Mouse (Mus musculus) embryo, embryonic 10.5 days (tissue): ENCODE data around the gene 9130213A22Rik.
"Not testable (repeated sequence)": the region's sequence is repeated elsewhere in the genome, so short reads cannot be mapped to it uniquely, and the experiment has no call there.

Source experiments
- DNase-seq: peaks from one replicate; pipeline ENCODE4 v3.0.0-alpha.2; 2015; ENCODE audit warnings: low spot score

The 9130213A22Rik gene

DNA sequence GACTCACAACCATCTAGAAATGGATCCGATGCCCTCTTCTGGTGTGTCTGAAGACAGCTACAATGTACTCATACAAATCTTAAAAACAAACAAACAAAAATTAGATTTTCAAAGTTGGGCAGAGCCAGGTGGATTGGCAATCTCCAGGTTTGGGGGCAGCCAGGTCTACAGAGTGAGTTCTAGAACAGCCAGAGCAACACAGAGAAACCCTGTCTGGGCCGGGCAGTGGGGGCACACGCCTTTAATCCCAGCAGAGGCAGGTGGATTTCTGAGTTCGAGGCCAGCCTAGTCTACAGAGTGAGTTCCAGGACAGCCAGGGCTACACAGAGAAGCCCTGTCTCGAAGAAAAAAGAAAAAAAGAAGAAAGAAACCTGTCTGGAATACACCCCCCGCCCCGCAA is 28.5 kb downstream of the 9130213A22Rik start:
- not testable (repeated sequence) for DNase-seq

DNA sequence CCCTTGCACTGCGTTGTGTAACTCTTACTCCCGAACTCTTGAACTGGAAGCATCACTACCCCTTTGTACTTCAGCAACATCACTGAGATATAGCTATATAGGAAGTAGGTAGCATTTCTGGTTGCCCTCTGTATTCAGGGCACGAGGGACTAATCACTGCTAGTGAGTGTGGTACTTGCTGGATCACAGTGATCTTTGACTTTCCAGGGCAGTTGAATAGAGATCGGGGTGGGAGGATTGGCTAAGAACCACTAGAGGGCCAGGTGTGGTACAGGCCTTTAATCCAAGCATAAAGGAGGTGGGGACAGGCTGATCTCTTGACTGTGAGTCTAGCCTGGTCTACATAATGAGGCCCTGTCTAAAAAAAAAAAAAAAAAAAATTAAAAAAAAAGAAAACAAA is 29.5 kb downstream of the 9130213A22Rik start:
- DNase-seq, result no peak

DNA sequence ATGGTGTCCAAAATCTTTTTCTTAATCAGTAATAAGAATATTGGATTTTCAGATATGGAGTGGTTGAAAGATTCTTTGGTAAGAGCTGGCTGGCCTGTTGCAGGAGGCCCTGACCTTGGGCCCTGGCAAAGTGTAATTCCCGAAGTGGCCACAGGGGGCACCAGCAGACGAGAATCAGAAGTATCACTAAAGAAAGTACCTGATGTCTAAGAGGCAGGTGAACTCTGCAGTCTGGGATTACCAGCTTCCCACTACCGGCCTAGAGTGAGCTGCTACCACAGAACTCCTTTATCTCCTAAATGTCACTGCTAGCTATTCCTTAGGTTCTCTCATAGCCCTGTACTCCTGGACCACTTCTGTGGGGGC is 30.0 kb downstream of the 9130213A22Rik start:
- DNase-seq, result peak; percentile 86

DNA sequence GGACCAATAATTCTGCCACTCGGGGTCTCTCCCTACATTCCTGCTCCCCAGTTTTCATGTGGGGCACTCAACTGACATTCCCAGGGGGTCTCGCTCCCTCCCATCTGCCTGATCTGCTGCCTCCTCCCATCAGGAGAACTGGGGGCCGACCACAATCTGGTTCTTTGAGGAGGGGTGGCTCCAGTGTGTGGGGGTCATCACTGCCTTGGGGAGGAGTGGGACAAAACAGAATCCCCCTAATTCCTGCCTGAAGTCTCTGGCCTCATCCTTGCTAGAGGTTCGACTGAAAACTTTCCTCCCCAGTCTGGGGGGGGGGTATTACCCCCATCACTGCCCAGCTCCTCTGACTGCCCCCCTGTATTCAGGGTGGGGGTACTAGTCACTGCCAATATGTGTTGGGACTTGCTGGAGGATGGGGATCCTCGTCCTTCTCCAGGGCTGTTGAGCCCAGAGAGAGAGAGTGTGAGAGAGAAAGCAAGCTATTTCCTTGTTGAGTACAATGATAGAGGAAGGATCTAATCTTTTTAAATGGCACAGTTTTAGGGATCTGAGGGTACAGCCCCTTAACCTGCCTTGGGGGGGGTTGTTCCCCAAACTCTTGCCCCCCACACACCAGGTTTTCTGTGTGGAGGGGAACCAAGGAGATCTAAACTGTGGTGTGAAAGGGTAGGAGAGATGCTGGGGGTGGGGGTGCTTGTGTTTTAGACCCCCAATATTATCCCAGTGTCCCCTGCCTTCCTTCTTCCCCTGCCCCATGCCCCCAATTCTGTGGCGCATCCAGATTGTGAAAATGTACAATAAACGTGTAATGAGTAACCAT is 30.6 kb downstream of the 9130213A22Rik start:
- DNase-seq, result no peak

DNA sequence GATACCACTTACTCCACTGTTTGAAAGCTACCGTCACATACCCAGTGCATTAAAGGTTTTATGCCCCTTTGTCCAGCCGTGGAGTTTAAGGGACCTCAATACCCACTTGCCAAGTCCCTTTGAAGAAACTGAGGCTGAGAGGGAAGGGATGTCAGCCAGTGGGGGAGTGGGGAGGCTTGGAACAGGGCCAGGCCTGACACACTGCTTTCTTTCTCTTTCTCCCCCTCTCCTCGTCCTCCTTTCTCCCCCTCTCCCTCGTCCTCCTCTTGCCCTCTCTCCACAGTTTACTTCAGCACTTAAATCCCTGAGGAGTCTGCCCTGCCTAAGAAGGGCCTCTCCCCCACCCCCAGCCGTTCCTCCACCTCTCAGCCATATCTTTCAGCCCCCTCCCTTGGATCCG is 32.0 kb downstream of the 9130213A22Rik start:
- DNase-seq, result no peak

DNA sequence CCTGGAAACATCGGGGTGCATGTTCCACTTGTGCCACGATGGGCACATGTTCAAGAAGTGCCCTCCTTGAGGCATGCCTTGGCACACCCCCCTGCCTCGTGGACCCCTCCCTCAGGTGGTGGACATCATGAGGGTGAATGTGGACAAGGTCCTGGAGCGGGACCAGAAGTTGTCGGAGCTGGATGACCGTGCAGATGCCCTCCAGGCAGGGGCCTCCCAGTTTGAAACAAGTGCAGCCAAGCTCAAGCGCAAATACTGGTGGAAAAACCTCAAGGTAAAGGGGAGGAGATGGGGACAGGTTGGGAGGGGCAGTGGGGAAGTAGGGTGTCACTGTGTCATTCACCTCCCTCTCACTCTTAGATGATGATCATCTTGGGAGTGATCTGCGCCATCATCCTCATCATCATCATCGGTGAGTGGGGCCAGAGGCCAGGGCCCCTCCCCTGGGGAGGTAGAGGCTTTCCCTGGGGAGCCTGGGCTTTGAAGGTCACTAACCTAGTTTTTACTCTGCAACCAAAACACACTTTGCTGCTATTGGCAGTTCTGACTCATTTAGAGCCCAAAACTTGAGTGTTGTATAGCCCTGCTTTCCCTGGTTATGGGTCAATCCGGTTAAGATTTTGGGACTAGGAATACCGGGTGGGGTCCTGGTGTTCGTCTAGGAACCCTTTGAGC is 32.6 kb downstream of the 9130213A22Rik start:
- DNase-seq, result no peak

DNA sequence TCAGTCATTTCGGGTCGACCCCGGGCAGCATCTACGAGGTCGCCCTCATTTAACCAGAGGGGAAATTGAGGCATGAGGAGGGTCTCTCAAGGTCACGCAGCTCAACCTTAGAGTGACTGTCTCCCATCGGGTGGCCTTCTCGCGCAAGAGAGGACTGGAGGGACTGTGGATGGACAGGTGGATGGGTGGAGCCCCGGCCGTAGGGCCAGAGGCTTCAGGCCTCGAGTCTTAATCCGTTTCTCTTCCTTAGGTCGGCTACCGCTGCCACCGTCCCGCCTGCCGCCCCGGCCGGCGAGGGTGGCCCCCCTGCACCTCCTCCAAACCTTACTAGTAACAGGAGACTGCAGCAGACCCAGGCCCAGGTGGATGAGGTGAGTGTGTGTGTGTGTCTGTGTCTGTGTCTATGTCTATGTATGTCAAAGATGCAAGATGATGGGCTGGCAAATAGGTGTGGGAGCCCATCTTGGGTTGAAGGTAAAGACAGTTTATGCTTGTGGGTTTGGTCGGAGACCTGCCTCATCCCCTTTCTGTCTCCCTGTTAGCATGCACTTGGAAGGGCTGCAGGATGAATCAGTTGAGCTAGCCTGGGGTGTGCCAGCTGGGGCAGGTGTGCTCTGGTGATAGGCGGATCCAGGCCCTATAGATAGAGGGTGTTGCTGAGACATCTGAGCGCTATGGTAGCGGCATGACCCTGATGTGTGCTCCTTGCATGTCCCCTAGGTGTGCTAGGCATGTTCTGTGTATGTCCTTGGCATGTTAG is 33.4 kb downstream of the 9130213A22Rik start:
- DNase-seq, result no peak

DNA sequence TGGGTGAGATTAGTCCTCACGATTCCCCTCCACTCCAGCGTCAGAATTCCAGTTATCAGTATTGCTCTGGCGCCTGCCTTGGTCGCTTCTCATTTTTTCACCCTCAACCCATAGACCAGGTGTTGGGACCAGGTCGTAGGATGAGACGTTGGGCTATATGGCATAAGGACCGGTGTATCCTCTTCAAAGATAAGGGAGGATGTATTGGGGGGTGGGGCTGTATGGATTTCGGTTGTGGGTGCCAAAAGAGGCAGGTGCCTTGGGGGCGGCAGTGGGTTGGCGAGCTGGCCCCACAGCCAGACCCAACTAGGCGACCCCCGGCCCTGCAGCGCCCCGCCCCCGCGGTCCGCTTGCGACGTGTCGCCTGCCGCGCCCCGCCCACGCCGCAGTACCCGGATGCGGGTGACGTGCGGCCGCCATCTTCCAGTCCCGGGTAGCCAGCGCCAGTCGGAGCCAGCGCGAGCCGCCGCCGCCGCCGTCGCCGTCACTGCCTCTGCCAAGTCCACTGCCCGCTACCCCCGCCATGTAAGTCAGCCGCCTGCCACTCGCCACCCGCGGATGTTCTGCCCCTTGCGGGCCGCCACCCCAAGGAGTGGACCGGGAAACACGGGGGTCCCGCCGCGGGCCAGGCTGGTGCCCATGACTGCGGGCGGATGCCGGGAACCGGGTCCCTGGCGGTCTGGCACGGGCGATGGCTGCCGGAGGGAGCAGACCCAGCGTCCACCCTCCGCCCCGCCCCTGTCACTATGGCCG is 34.1 kb downstream of the 9130213A22Rik start, which contains the start of gene Vamp2:
Vamp2 (plus strand) TSS at position 388 of the 753 bp plus-strand sequence.
- DNase-seq, result peak; percentile 94

DNA sequence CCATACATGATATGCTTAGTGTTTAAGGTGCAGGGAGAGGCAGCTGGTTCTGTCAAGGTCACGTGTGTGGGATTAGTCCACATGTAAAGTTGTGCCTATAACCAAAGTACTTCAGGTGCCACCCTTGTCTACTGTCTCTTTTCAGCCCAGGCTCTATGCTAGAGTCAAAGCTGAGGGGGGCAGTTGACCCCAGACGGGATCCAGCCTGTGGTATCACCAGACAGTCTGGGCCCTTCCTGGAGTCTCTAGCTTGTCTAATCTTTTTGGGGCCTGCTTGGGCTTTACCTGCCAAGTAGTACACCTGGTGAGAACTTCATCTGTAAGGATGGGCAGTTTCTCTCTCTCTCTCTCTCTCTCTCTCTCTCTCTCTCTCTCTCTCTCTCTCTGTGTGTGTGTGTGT is 34.8 kb downstream of the 9130213A22Rik start:
- no peak for DNase-seq

DNA sequence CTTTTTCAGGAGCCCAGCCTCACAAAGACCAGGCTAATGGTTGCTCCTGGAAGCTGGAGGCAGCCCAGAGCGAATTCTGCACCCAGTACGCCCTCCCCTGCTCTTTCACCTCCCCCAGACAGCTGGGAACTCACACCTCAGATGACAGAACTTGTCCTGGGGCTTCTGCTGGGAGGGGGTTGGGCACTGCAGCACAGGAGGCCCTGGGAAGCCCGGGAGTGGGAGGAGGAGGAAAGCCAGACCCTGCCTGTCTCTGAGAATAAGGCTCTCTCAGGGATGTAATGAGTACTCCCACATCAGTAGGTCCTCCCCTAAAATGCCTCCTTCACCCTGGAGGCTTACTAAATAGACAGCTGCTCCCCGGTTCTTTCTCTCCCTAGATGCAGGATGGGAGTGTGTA is 35.3 kb downstream of the 9130213A22Rik start:
- DNase-seq, result no peak

DNA sequence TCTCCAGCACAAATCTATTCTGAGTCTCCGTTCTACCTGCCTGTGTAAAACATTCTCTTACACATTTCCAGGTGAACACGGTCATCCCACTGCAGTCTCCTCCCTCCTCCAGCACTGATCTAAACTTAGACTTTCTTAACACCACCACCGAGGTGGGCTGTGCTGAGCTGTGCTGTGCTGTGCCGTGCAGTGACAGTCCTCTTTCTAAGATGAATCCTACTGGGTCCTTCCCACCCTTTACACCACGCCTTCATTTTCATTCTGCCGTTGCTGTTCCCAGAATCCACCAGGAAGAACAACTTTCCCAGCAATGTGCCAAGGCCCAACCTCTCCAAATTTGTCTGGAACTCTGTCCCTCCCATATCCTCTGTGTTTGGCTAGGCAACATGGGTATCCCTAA is 36.0 kb downstream of the 9130213A22Rik start:
- no peak for DNase-seq

DNA sequence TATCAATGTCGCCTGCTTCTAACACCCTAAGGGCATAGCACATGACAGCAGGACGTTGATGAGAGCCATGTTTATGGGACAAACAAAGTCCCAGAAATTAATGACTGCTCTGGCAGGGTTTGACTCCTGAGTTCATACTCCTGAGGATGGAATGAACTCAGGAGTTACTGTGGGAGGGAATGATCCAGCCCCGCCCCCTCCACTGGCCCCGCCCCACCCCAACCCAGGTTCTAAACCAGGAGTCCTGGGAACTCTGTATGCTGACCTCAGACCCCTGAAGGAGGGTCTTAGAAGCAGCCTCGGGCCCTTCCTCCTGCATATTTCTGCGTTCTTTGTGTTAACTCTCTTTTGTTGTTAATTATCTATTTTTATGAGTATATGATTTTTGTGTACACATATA is 36.8 kb downstream of the 9130213A22Rik start:
- DNase-seq, result no peak

DNA sequence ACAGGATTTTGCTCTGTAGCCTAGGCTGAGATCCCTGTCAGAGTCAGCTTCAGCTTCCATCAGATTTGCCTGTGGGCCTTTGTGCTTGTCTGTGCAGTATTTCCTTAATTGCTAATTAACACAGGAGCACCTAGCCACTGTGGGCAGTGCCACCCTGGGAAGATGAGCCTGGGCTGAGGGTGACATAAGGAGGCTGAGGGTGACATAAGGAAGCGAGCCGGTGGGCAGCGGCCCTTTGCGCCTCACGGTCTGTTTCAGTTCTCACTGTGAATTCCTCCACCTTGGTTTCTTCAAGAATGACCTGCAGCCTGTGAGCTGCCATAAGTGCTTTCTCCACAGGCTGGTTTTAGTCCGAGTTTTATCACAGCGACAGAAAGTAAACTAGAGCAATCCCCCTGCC is 40.8 kb downstream of the 9130213A22Rik start:
- DNase-seq, result no peak

DNA sequence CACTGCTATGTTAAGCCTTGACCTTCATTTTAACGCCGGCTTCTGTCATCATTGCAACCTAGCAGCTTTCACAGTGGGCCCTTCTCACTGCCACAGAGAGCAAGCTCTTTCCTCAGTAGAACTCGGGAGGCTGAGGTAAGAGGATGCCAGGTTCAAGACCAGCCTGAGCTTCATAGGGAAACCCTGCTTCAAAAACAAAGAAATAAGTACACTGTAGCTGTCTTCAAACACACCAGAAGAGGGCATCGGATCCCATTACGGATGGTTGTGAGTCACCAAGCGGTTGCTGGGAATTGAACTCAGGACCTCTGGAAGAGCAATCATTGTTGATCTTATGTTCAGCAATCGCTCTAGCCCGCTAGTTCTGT is 41.5 kb downstream of the 9130213A22Rik start:
- no peak for DNase-seq

DNA sequence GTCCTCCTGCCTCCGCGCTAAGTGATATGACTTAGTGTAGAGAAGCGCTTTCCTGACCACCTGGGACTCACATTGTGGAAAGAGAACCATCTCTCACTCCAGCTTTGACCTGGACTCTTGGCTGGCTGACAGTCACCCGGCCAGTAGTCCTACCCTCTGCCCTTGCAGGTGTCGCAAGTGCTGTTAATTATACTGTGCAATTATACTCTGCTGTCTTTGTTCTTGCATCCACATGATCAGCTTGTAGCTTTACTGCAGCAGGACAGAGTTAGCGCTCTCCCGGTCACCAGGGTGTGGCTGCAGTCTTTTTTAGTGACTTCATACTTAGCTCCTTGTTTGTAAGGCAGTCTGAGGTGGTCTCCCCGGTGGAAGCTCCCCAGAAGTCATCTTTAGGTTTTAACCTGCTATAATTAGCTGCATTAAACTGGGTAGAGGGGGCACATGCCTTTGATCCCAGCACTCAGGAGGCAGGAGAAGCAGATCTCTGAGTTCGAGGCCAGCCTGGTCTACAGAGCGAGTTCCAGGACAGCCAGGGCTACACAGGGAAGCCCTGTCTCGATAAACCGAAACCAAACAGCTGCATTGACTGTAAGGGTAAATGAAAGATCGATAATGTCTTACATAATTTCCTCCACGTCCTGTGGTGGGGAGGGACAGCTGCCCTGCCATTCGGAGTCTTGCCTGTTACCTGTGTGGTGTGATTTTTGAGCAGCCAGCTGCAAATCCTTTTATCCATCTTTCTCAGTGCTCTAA is 42.1 kb downstream of the 9130213A22Rik start:
- no peak for DNase-seq

DNA sequence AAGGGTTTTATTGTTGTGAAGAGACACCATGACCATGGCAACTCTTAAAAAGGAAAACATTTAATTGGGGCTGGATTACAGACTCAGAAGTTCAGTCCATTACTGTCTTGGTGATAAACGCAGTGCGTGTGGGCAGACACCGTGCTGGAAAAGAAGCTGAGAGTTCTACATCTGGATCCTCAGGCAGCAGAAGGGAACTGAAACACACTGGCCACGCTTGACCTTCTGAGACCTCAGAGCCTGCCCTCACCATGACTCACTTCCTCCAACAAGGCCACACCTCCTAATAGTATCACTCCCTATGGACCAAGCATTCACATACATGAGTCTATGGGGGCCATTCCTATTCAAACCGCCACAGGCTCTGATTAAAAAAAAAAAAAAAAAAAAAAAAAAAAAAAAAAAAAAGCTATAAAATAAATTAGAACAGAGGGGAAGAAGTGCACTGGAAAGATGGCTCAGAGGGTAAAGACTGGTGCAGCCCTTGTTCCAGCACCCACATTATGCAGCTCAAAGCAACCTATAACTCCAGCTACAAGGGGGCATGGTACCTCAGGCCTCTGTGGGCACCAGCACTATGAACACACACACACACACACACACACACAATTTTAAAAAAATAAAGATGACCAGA is 43.5 kb downstream of the 9130213A22Rik start:
- peak; percentile 35 for DNase-seq

DNA sequence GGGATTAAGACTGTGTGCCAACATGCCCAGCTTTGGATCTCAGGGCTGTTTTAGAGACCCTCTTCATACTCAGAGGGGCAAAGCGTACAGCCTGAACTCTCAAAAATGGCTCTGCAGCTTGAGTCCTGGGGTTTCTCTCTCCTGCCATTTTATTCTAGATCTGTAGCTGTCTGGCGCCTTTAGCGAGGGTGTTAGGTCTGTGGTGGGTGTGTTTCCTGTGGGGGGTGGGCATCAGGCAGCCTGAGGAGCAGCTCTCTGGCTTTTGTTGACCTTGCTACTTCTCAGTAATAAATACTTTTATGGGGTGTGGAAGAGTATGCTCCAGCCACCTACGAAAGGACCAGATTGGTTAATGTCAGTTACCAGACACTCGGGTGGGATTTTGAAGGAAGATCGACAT is 44.3 kb downstream of the 9130213A22Rik start:
- DNase-seq, result no peak

DNA sequence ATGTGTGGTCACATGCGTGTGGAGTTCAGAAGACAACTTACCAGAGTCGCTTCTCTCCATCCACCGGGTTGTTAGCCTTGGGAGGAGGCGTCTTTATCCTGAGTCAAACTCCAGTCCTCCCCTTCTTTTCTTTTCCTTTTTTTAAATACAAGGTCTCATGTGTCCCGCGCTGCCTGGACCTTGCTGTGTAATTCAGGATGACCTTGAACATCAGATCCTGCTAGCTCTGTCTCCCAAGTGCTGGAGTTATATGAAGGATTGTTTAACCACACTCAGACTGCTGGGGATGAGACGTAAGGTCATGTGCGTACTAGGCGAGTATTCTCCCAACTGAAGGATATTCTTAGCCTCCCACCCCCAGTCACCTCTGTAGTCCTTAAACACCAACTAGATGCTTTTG is 45.1 kb downstream of the 9130213A22Rik start:
- DNase-seq, result no peak

DNA sequence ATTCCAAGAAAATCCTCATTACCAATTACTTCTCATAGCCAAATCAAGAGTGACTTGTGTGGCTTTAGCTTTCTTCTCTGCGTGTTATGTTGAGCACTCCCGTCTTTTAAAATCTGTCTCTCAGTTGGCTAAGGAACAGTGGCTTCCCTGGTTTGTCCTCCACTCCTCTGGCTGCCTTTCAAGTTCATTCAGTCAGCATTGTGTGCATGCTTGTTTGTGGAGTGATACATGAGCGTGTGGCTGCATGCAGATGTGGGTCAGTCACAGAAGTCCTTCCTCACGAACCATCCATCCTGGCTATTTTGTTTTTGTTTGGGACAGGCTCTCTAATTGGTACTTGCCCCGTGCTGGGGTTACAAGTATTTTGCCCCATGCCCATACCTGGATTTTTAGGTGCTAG is 45.8 kb downstream of the 9130213A22Rik start:
- no peak for DNase-seq

DNA sequence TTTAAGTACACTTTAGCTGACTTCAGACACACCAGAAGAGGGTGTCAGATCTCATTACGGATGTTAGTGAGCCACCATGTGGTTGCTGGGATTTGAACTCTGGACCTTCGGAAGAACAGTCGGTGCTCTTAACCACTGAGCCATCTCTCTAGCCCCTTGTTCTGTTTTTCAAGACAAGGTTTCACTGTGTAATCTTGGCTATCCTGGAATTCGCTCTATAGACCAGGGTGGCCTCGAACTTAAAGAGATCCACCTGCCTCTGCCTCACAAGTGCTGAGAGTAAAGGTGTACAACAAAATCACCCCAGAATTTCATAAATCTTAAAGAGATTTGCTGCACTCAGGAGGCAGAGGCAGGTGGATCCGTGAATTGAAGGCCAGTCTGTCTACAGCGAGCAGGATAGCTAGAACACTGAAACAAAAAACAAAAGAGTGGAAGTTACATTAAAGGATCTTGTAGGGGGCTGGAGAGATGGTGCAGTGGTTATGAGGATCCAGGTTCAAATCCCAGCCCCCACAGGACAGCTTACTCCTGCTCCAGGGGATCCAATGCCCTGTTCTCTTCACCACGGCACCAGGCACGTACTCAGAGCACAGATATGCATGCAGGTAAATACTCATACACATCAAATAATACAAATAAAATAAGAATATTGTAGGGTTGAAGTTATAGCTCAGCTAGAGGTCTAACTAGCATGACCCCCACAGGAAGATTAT is 46.5 kb downstream of the 9130213A22Rik start:
- peak; percentile 71 for DNase-seq

DNA sequence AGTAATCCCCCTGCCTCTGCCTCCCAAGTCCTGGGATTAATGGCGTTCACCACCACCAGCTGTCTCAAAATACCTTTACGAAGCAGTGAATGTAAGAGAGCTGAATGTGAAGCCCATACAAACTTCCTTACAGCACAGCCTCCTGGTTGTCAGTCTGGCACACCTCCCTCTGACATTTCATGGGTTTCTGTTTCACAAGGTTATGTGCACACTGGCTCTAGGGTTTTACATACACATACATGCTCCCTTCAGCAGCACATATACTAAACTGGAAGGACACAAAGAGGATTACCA is 47.7 kb downstream of the 9130213A22Rik start:
- DNase-seq, result no peak
